Mouse (Mus musculus): Measurements from ENCODE around the gene Cdc42ep1. TPM values are rescaled to one million over a fixed set of nuclear protein-coding genes. Genes with fewer than 3 reads are reported as not detected.
A peak's percentile ranks its signal among the peaks of the same experiment; 100 is the strongest.

Gene Cdc42ep1
- 8.3 and 8.6 TPM in 2 replicates for total RNA-seq (2014; rRNA removed)
- 10.6 and 13.5 TPM in 2 replicates for polyA plus RNA-seq (2015; fragmentation: Nextera tagmentation; extraction: Ambion mirVana)

GRCm38 (mm10) chr15:78842371-78843163 lies at the start of gene Cdc42ep1:
Gene Cdc42ep1, plus strand, starts transcription at chr15:78842624.
- TF ChIP-seq CTCF (IDR thresholded peaks at IDR 0.05; ENCODE audit: low read depth) = no peak
- peak within 1 kb of the TSS; percentile 65 for H3K4me2 ChIP-seq (ENCODE audit: low read depth)
- H3K36me3 ChIP-seq (ENCODE audit: insufficient read depth) = no peaks in the 10 kb centered on the region
- H3K9ac ChIP-seq = peak within 1 kb of the TSS; percentile 50
- H3K4me3 ChIP-seq (ENCODE audit: low read depth, low read length) = peak within 1 kb of the TSS; percentile 44
- 3% methylated on average over 85 of the region's 86 CpGs for WGBS
- H3K9me3 ChIP-seq (ENCODE audit: low read length) = no peaks in the 10 kb centered on the region
- peak within 1 kb of the TSS; percentile 67 for H3K27ac ChIP-seq (ENCODE audit: low read depth, low read length)
- peaks cover 11% of the 10 kb centered on the region; the same call in 1 of the 2 replicates for H3K4me1 ChIP-seq (ENCODE audit: insufficient read depth)
- ATAC-seq (peak; percentile 78), DNase-seq (peak; percentile 38)
- peaks cover 13% of the 10 kb centered on the region for H3K27me3 ChIP-seq (ENCODE audit: insufficient read depth, low read length)

- no peak for ATAC-seq
- WGBS = 48% methylated on average over 25 of the region's 25 CpGs
Observed at GRCm38 (mm10) chr15:78796196-78797059, 46.0 kb upstream of the Cdc42ep1 start.

DNA sequence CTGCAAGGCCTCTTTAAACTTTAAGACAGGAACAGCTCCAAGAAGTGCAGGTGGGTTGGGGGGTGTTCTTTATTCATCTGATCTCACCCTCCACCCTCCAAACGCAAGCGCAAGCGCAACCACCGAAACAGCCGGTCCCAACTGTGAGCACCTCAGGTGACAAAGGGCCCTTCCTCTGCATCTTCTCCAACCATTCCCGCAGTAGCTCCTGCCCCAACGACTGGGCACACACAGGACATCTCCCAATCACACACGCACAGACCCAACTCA lies 45.4 kb upstream of the Cdc42ep1 start:
- no peak overlapping the region for H3K27ac ChIP-seq (ENCODE audit: low read depth, low read length)
- no peaks in the 10 kb centered on the region for H3K9me3 ChIP-seq (ENCODE audit: low read length)
- H3K4me1 ChIP-seq (ENCODE audit: insufficient read depth) = no peaks in the 10 kb centered on the region
- no peak overlapping the region for H3K4me3 ChIP-seq (ENCODE audit: low read depth, low read length)
- no peak for ATAC-seq
- H3K36me3 ChIP-seq (ENCODE audit: insufficient read depth) = no peaks in the 10 kb centered on the region
- TF ChIP-seq CTCF (IDR thresholded peaks at IDR 0.05; ENCODE audit: low read depth) = no peak
- peaks cover 12% of the 10 kb centered on the region; the same call in 1 of the 2 replicates for H3K27me3 ChIP-seq (ENCODE audit: insufficient read depth, low read length)
- H3K4me2 ChIP-seq (ENCODE audit: low read depth) = no peak overlapping the region
- WGBS = 83% methylated on average over 8 of the region's 8 CpGs
- H3K9ac ChIP-seq = no peak overlapping the region
- DNase-seq = no peak

More at GRCm38 (mm10) chr15:78796196-78797059, 46.0 kb upstream of the Cdc42ep1 start:
- H3K9me3 ChIP-seq (ENCODE audit: low read length) = no peaks in the 10 kb centered on the region
- no peaks in the 10 kb centered on the region for H3K4me1 ChIP-seq (ENCODE audit: insufficient read depth)
- H3K9ac ChIP-seq = no peak overlapping the region
- H3K27ac ChIP-seq (ENCODE audit: low read depth, low read length) = no peak overlapping the region
- peaks cover 9% of the 10 kb centered on the region; the same call in 1 of the 2 replicates for H3K27me3 ChIP-seq (ENCODE audit: insufficient read depth, low read length)
- no peaks in the 10 kb centered on the region for H3K36me3 ChIP-seq (ENCODE audit: insufficient read depth)
- DNase-seq = no peak
- no peak for TF ChIP-seq CTCF (IDR thresholded peaks at IDR 0.05; ENCODE audit: low read depth)
- no peak overlapping the region for H3K4me3 ChIP-seq (ENCODE audit: low read depth, low read length)
- H3K4me2 ChIP-seq (ENCODE audit: low read depth) = no peak overlapping the region

- H3K4me2 ChIP-seq (ENCODE audit: low read depth) = peak overlapping the region; percentile 26; the same call in 1 of the 2 replicates
- no peak overlapping the region for H3K9ac ChIP-seq
- no peak overlapping the region for H3K27ac ChIP-seq (ENCODE audit: low read depth, low read length)
- no peaks in the 10 kb centered on the region for H3K36me3 ChIP-seq (ENCODE audit: insufficient read depth)
- no peak for TF ChIP-seq CTCF (IDR thresholded peaks at IDR 0.05; ENCODE audit: low read depth)
- DNase-seq (peak; percentile 63), ATAC-seq (peak; percentile 40)
- H3K4me1 ChIP-seq (ENCODE audit: insufficient read depth) = peaks cover 5% of the 10 kb centered on the region; the same call in 1 of the 2 replicates
- H3K27me3 ChIP-seq (ENCODE audit: insufficient read depth, low read length) = peaks cover 12% of the 10 kb centered on the region; the same call in 1 of the 2 replicates
- no peaks in the 10 kb centered on the region for H3K9me3 ChIP-seq (ENCODE audit: low read length)
- WGBS = 36% methylated on average over 21 of the region's 21 CpGs
- no peak overlapping the region for H3K4me3 ChIP-seq (ENCODE audit: low read depth, low read length)
Observed at GRCm38 (mm10) chr15:78799029-78799428, 43.4 kb upstream of the Cdc42ep1 start.

DNA sequence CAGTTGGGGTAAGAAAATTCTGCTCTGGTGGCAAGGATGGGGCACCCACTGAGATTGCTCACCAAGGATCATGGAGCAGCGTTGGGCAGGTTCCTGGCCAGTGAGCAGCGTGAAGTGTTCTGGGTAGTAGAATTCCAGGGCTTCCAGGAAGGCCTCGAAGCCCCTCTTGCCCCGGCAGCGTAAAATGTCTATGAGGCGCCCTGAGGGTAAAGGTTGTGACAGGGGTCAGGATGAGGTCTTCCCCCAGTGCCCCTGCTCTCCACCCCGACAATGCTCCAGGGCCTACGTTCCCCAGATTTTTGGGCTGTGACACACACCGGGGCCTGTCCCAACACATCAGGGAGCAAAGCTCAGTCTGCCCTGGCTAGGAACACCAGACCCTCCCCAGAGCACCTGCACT lies 40.9 kb upstream of the Cdc42ep1 start:
- no peaks in the 10 kb centered on the region for H3K36me3 ChIP-seq (ENCODE audit: insufficient read depth)
- H3K4me3 ChIP-seq (ENCODE audit: low read depth, low read length) = peak overlapping the region; percentile 45; the same call in 1 of the 2 replicates
- no peak for DNase-seq
- H3K27me3 ChIP-seq (ENCODE audit: insufficient read depth, low read length) = peaks cover 12% of the 10 kb centered on the region; the same call in 1 of the 2 replicates
- H3K4me2 ChIP-seq (ENCODE audit: low read depth) = peak overlapping the region; percentile 79; the same call in 1 of the 2 replicates
- ATAC-seq = no peak
- WGBS = 87% methylated on average over 9 of the region's 9 CpGs
- TF ChIP-seq CTCF (IDR thresholded peaks at IDR 0.05; ENCODE audit: low read depth) = no peak
- no peak overlapping the region for H3K9ac ChIP-seq
- H3K27ac ChIP-seq (ENCODE audit: low read depth, low read length) = no peak overlapping the region
- H3K4me1 ChIP-seq (ENCODE audit: insufficient read depth) = peaks cover 5% of the 10 kb centered on the region; the same call in 1 of the 2 replicates
- no peaks in the 10 kb centered on the region for H3K9me3 ChIP-seq (ENCODE audit: low read length)

GRCm38 (mm10) chr15:78801971-78802741 lies 40.3 kb upstream of the Cdc42ep1 start:
- DNase-seq (no peak), ATAC-seq (0 out of 2 replicates have a peak, but pooled peaks have one; percentile 27)
- Histone ChIP-seq H3K9ac (peak overlapping the region; percentile 56), H3K36me3 (ENCODE audit: insufficient read depth) (no peaks in the 10 kb centered on the region), H3K4me3 (ENCODE audit: low read depth, low read length) (peak overlapping the region; percentile 45), H3K4me1 (ENCODE audit: insufficient read depth) (peaks cover 5% of the 10 kb centered on the region; the same call in 1 of the 2 replicates), H3K27me3 (ENCODE audit: insufficient read depth, low read length) (peaks cover 12% of the 10 kb centered on the region; the same call in 1 of the 2 replicates), H3K27ac (ENCODE audit: low read depth, low read length) (no peak overlapping the region), H3K9me3 (ENCODE audit: low read length) (no peaks in the 10 kb centered on the region), H3K4me2 (ENCODE audit: low read depth) (peak overlapping the region; percentile 79)
- WGBS = 4% methylated on average over 67 of the region's 67 CpGs
- no peak; the same call in 1 of the 2 replicates for TF ChIP-seq CTCF (IDR thresholded peaks at IDR 0.05; ENCODE audit: low read depth)

Data from forebrain, postnatal 0 days (tissue).